In genomic region chr1:170557962-170558361, GRCm38 (mm10) we compare ENCODE assay signal across 14 mouse cellular contexts.
"Had no signal": no experiment of that assay in that cellular context is flagged by ENCODE, and none has a peak within 500 bp of the region (broad histone marks: within the 10 kb centered on the region; RNA-seq: fewer than 3 reads in every experiment).

No protein-coding gene starts in this region.

- H3K36me3 ChIP-seq: midbrain, embryonic 10.5 days; midbrain, embryonic 12.5 days; neural tube, embryonic 12.5 days; stomach, embryonic 15.5 days had no signal

- H3K4me3 ChIP-seq: midbrain, embryonic 10.5 days; midbrain, embryonic 12.5 days; neural tube, embryonic 12.5 days; stomach, embryonic 15.5 days had no signal

- DNase-seq: lung, adult 18-20 months; lung, embryonic 14.5 days; lung, postnatal 10 days; lung, postnatal 4 days; midbrain, embryonic 14.5 days; thymus, adult 2 months; thymus, postnatal 25 days; thymus, postnatal 4 days had no signal

- ATAC-seq: midbrain, embryonic 16.5 days had no signal

- H3K9me3 ChIP-seq: midbrain, embryonic 10.5 days; midbrain, embryonic 12.5 days; neural tube, embryonic 12.5 days; stomach, embryonic 15.5 days had no signal

- H3K27ac ChIP-seq: midbrain, embryonic 10.5 days; midbrain, embryonic 12.5 days; neural tube, embryonic 12.5 days; stomach, embryonic 15.5 days; stomach, postnatal 0 days had no signal

- H3K4me2 ChIP-seq: lung, embryonic 14.5 days; midbrain, embryonic 12.5 days; neural tube, embryonic 12.5 days; stomach, embryonic 15.5 days had no signal

- H3K4me1 ChIP-seq: midbrain, embryonic 10.5 days; midbrain, embryonic 12.5 days; neural tube, embryonic 12.5 days had no signal

- H3K27me3 ChIP-seq: midbrain, embryonic 12.5 days; neural tube, embryonic 12.5 days; stomach, embryonic 15.5 days had no signal

- H3K9ac ChIP-seq: lung, embryonic 14.5 days; midbrain, embryonic 12.5 days; neural tube, embryonic 12.5 days; stomach, embryonic 15.5 days had no signal
